ENCODE assay signal across 8 mouse cellular contexts in the genomic region with DNA sequence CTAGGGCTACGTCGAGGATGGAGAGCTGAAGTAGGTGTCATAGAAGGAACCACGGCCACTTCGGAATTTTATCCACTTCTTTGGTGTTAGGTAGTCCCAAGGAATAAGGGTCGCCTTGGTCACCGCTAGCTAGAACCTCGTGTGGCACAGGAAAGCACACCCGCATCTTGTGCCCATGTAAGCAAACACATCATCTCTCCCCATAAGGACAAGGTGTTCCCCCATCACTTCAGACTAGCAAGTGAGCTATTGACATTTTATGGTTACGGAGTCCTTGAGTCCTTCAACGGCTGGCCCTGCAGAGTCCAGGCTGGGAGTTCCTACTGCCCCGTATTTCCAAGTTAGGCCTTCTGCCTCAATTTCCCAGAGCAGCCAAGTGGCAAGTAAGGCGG. TPM values are rescaled to one million over a fixed set of nuclear protein-coding genes. Genes with fewer than 3 reads are reported as not detected.
DNase-seq lines count a peak whose midpoint lies in the region; ATAC-seq and TF ChIP-seq lines count a peak whose summit lies in the region.
"Had no signal": no experiment of that assay in that cellular context is flagged by ENCODE, and none has a peak within 500 bp of the region (broad histone marks: within the 10 kb centered on the region; RNA-seq: fewer than 3 reads in every experiment).

No protein-coding gene starts in this region.

- H3K9ac ChIP-seq in forebrain, embryonic 15.5 days (replicated peaks), result no peak overlapping the region
- H3K9ac ChIP-seq in liver, embryonic 14.5 days (replicated peaks), result no peak overlapping the region

- H3K27me3 ChIP-seq in thymus, adult 2 months (ENCODE audit: control insufficient read depth, insufficient read depth, low read length), result no peaks in the 10 kb centered on the region
- H3K27me3 ChIP-seq in forebrain, embryonic 15.5 days, result peaks cover 12% of the 10 kb centered on the region
- peaks cover 15% of the 10 kb centered on the region for H3K27me3 ChIP-seq in liver, embryonic 14.5 days (ENCODE audit: control insufficient read depth, insufficient read depth, low read length)

- no peak for DNase-seq in thymus, adult 2 months
- DNase-seq in thymus, postnatal 10 days (ENCODE audit: low spot score in 2 of 2), result no peak
- no peak for DNase-seq in liver, embryonic 14.5 days (ENCODE audit: low read depth in 3 of 3, low spot score in 3 of 3)
- no peak for DNase-seq in lung, postnatal 14 days
- no peak for DNase-seq in layer of hippocampus, adult 9-10 months (ENCODE audit: low spot score)

- ATAC-seq in forebrain, embryonic 15.5 days (replicated peaks), result no peak
- no peak for ATAC-seq in liver, embryonic 14.5 days (ENCODE audit: insufficient read depth)
- ATAC-seq in megakaryocyte-erythroid progenitor cell, adult 5-6 weeks (replicated peaks; ENCODE audit: low FRiP score, low TSS enrichment, poor library complexity, severe bottlenecking), result no peak

- no peak for TF ChIP-seq CTCF in thymus, adult 2 months (IDR thresholded peaks at IDR 0.05; ENCODE audit: borderline replicate concordance, control insufficient read depth, extremely low read depth, insufficient read depth, low read length, poor library complexity)
- no peak for TF ChIP-seq CTCF in liver, embryonic 14.5 days (IDR thresholded peaks at IDR 0.05; ENCODE audit: low read depth)

- 62% methylated on average over 12 of the region's 12 CpGs for WGBS in thymus, adult 2 months
- WGBS in forebrain, embryonic 15.5 days, result 66% methylated on average over 12 of the region's 12 CpGs
- 54% methylated on average over 12 of the region's 12 CpGs for WGBS in liver, embryonic 14.5 days (ENCODE audit: insufficient replicate concordance)

- peaks cover 41% of the 10 kb centered on the region for H3K4me1 ChIP-seq in thymus, adult 2 months (replicated peaks; ENCODE audit: control insufficient read depth, insufficient read depth, low read length)
- H3K4me1 ChIP-seq in forebrain, embryonic 15.5 days, result peaks cover 10% of the 10 kb centered on the region
- peaks cover 0 to 8% of the 10 kb centered on the region in 2 experiments; a peak in 3 of 4 replicates for H3K4me1 ChIP-seq in liver, embryonic 14.5 days (replicated peaks; ENCODE audit: control insufficient read depth in 2 of 2, insufficient read depth in 2 of 2, low read length in 1 of 2)

- no peaks in the 10 kb centered on the region for H3K9me3 ChIP-seq in forebrain, embryonic 15.5 days
- no peaks in the 10 kb centered on the region for H3K9me3 ChIP-seq in liver, embryonic 14.5 days (ENCODE audit: control insufficient read depth, low read length)

- no peak for TF ChIP-seq EP300 in liver, embryonic 14.5 days (IDR thresholded peaks at IDR 0.05; ENCODE audit: low read depth)

- peak overlapping the region; percentile 99 for H3K4me2 ChIP-seq in forebrain, embryonic 15.5 days (replicated peaks)
- peak overlapping the region; percentile 76 for H3K4me2 ChIP-seq in liver, embryonic 14.5 days (ENCODE audit: low read depth)

- H3K36me3 ChIP-seq in thymus, adult 2 months (ENCODE audit: control insufficient read depth, insufficient read depth, low read length), result peaks cover 16% of the 10 kb centered on the region
- no peaks in the 10 kb centered on the region for H3K36me3 ChIP-seq in forebrain, embryonic 15.5 days
- no peaks in the 10 kb centered on the region for H3K36me3 ChIP-seq in liver, embryonic 14.5 days (replicated peaks; ENCODE audit: control insufficient read depth, insufficient read depth, low read depth)

- no peak for TF ChIP-seq POLR2A in thymus, adult 2 months (IDR thresholded peaks at IDR 0.05; ENCODE audit: control insufficient read depth, extremely low read depth, insufficient read depth, low read length, poor library complexity)

- H3K27ac ChIP-seq in thymus, adult 2 months (ENCODE audit: control insufficient read depth, insufficient read depth, low read length), result peak overlapping the region; percentile 57
- no peak overlapping the region for H3K27ac ChIP-seq in forebrain, embryonic 15.5 days (replicated peaks)
- no peak overlapping the region for H3K27ac ChIP-seq in liver, embryonic 14.5 days

- H3K4me3 ChIP-seq in thymus, adult 2 months (ENCODE audit: control insufficient read depth, insufficient read depth, low read length), result peak overlapping the region; percentile 32; the same call in 1 of the 2 replicates
- H3K4me3 ChIP-seq in forebrain, embryonic 15.5 days, result peak overlapping the region; percentile 91
- peak overlapping the region; percentile 4 to 62; a peak in 2 of 4 replicates for H3K4me3 ChIP-seq in liver, embryonic 14.5 days (ENCODE audit: insufficient read depth in 1 of 2, low read depth in 2 of 2, low read length in 2 of 2)

RNA-seq across cellular contexts. Expression of gene Irf1, which starts 0.6 kb away (rescaled TPM):
- polyA plus RNA-seq in thymus, adult 2 months (2012; rRNA removed), result 162 and 169 TPM in 2 replicates
- polyA plus RNA-seq in forebrain, embryonic 15.5 days (2015; fragmentation: Nextera tagmentation; extraction: Ambion mirVana), result 2.9 and 3.3 TPM in 2 replicates
- polyA plus RNA-seq in liver, embryonic 14.5 days (2012; rRNA removed), result 5.0 and 8.1 TPM in 2 replicates
- 5.4 and 9.1 TPM in 2 replicates for polyA plus RNA-seq in liver, embryonic 14.5 days (2014; fragmentation: Nextera tagmentation; extraction: Ambion mirVana)
- total RNA-seq in megakaryocyte-erythroid progenitor cell, adult 5-6 weeks (2014; fragmentation: Nextera tagmentation), result 3.1 and 4.4 TPM in 2 replicates
- 39.2 and 50.6 TPM in 2 replicates for total RNA-seq in megakaryocyte-erythroid progenitor cell, adult 5-6 weeks (2017)

RNA-seq across cellular contexts. Expression of gene Gm17334, which starts 3.8 kb away (rescaled TPM):
- polyA plus RNA-seq in thymus, adult 2 months (2012; rRNA removed), result 0.86 and 0.98 TPM in 2 replicates
- polyA plus RNA-seq in forebrain, embryonic 15.5 days (2015; fragmentation: Nextera tagmentation; extraction: Ambion mirVana), result not detected in 2 replicates
- not detected in 2 replicates for polyA plus RNA-seq in liver, embryonic 14.5 days (2012; rRNA removed)
- polyA plus RNA-seq in liver, embryonic 14.5 days (2014; fragmentation: Nextera tagmentation; extraction: Ambion mirVana), result not detected in 2 replicates
- not detected in 2 replicates for total RNA-seq in megakaryocyte-erythroid progenitor cell, adult 5-6 weeks (2014; fragmentation: Nextera tagmentation)
- total RNA-seq in megakaryocyte-erythroid progenitor cell, adult 5-6 weeks (2017), result 0.89 TPM in 1 of 2 replicates, not detected in the other
- polyA plus RNA-seq: brain, embryonic 14.5 days had no signal

RNA-seq across cellular contexts. Expression of gene Il5, which starts 48.6 kb away (rescaled TPM):
- 0.56 and 0.84 TPM in 2 replicates for polyA plus RNA-seq in thymus, adult 2 months (2012; rRNA removed)
- not detected in 2 replicates for polyA plus RNA-seq in forebrain, embryonic 15.5 days (2015; fragmentation: Nextera tagmentation; extraction: Ambion mirVana)
- not detected in 2 replicates for polyA plus RNA-seq in liver, embryonic 14.5 days (2012; rRNA removed)
- not detected in 2 replicates for polyA plus RNA-seq in liver, embryonic 14.5 days (2014; fragmentation: Nextera tagmentation; extraction: Ambion mirVana)
- not detected in 2 replicates for total RNA-seq in megakaryocyte-erythroid progenitor cell, adult 5-6 weeks (2014; fragmentation: Nextera tagmentation)
- total RNA-seq in megakaryocyte-erythroid progenitor cell, adult 5-6 weeks (2017), result not detected in 2 replicates
- polyA plus RNA-seq: brain, embryonic 14.5 days had no signal

Comparison
In these comparisons a context has a peak if more than half of its experiments do, and no peak if none do; other contexts are left out.
1. H3K4me3 ChIP-seq: peak in every context shown above with its lines; median percentile 91 in forebrain, embryonic 15.5 days; 33 in liver, embryonic 14.5 days; 32 in thymus, adult 2 months.
2. RNA of gene Irf1, which starts 0.6 kb away (polyA plus RNA-seq): 162 to 169 TPM in thymus, adult 2 months; 5.0 to 9.1 TPM in liver, embryonic 14.5 days and 2.9 to 3.3 TPM in forebrain, embryonic 15.5 days; every median in the first group is over 10 times any median in the second.